Mouse (Mus musculus): Measurements from ENCODE around the gene Fam160b1.
A peak's percentile ranks its signal among the peaks of the same experiment; 100 is the strongest.

The Fam160b1 gene

GRCm38 (mm10) chr19:57367201-57367600, 6.7 kb downstream of the Fam160b1 start:
- no peak for DNase-seq (ENCODE audit: low spot score)

GRCm38 (mm10) chr19:57367849-57368387, 7.4 kb downstream of the Fam160b1 start:
- no peak for DNase-seq (ENCODE audit: low spot score)

- DNase-seq (ENCODE audit: low spot score): no peak
Observed at GRCm38 (mm10) chr19:57373276-57373811, 12.9 kb downstream of the Fam160b1 start.

GRCm38 (mm10) chr19:57375161-57375560, 14.7 kb downstream of the Fam160b1 start:
- DNase-seq (ENCODE audit: low spot score): no peak

GRCm38 (mm10) chr19:57375746-57376145, 15.3 kb downstream of the Fam160b1 start:
- DNase-seq (ENCODE audit: low spot score): no peak

GRCm38 (mm10) chr19:57377043-57377703, 16.7 kb downstream of the Fam160b1 start:
- no peak for DNase-seq (ENCODE audit: low spot score)

- DNase-seq (ENCODE audit: low spot score): no peak
Observed at GRCm38 (mm10) chr19:57386176-57386693, 25.8 kb downstream of the Fam160b1 start.

GRCm38 (mm10) chr19:57391545-57391944, 31.1 kb downstream of the Fam160b1 start:
- no peak for DNase-seq (ENCODE audit: low spot score)

- DNase-seq (ENCODE audit: low spot score): no peak
Observed at GRCm38 (mm10) chr19:57393357-57393957, 33.0 kb downstream of the Fam160b1 start.

- DNase-seq (ENCODE audit: low spot score): no peak
Observed at GRCm38 (mm10) chr19:57396609-57397008, 36.1 kb downstream of the Fam160b1 start.

GRCm38 (mm10) chr19:57402364-57402763, 41.9 kb downstream of the Fam160b1 start:
- DNase-seq (ENCODE audit: low spot score): no peak

GRCm38 (mm10) chr19:57403700-57404501, 43.4 kb downstream of the Fam160b1 start:
- DNase-seq (ENCODE audit: low spot score): peak; percentile 39

- no peak for DNase-seq (ENCODE audit: low spot score)
Observed at GRCm38 (mm10) chr19:57404502-57404848, 44.0 kb downstream of the Fam160b1 start.

GRCm38 (mm10) chr19:57407947-57408346, 47.5 kb downstream of the Fam160b1 start:
- no peak for DNase-seq (ENCODE audit: low spot score)

- DNase-seq (ENCODE audit: low spot score): peak; percentile 65
Observed at GRCm38 (mm10) chr19:57411375-57412196, 51.1 kb downstream of the Fam160b1 start.

GRCm38 (mm10) chr19:57413170-57413569, 52.7 kb downstream of the Fam160b1 start:
- DNase-seq (ENCODE audit: low spot score): no peak

GRCm38 (mm10) chr19:57413918-57414317, 53.4 kb downstream of the Fam160b1 start:
- peak; percentile 34 for DNase-seq (ENCODE audit: low spot score)

GRCm38 (mm10) chr19:57415031-57415807, 54.7 kb downstream of the Fam160b1 start:
- DNase-seq (ENCODE audit: low spot score): no peak

- no peak for DNase-seq (ENCODE audit: low spot score)
Observed at GRCm38 (mm10) chr19:57417800-57418580, 57.5 kb downstream of the Fam160b1 start.

GRCm38 (mm10) chr19:57423402-57423801, 62.9 kb downstream of the Fam160b1 start:
- no peak for DNase-seq (ENCODE audit: low spot score)
